Mouse (Mus musculus) heart, postnatal 25 days (tissue): ENCODE results near the gene Clk3. TPM values are rescaled to one million over a fixed set of nuclear protein-coding genes. Genes with fewer than 3 reads are reported as not detected.

ENCODE experiments used
- DNase-seq: peaks from one replicate; pipeline ENCODE4 v3.0.0; 2022; ENCODE audit warnings: low spot score
- intact Hi-C: fragments of 180-260 bp; cut with DNase I; formaldehyde crosslinking; loops from one replicate; pipeline ENCODE4 v1.15.1; 2025
- total RNA-seq, 2 experiments: library from RNA; stranded (reverse); gene quantifications; 2 replicates each; pipeline ENCODE4 v1.2.3; 2021

Gene Clk3
- 10 to 100 TPM; 27.6 to 29.2 TPM for total RNA-seq

GRCm38 (mm10) chr9:57765364-57766351, at the start of gene Clk3:
Gene Clk3 (minus strand): TSS chr9:57765860.
- DNase-seq = peak; percentile 44
- intact Hi-C loops = loop anchor here (2.0 kb wide), 1 partner anchor 67 kb away; no protein-coding TSS in a partner anchor

- intact Hi-C loops = no loop called here
- DNase-seq = no peak
These were observed 49.2 kb upstream of the Clk3 start for GRCm38 (mm10) chr9:57814866-57815265.

- no peak for DNase-seq
These were observed 48.4 kb upstream of the Clk3 start for GRCm38 (mm10) chr9:57814014-57814413.

GRCm38 (mm10) chr9:57811793-57812733, 46.4 kb upstream of the Clk3 start:
- no peak for DNase-seq
- intact Hi-C loops = no loop called here

More at GRCm38 (mm10) chr9:57814014-57814413, 48.4 kb upstream of the Clk3 start:
- intact Hi-C loops = no loop called here

- intact Hi-C loops = no loop called here
- no peak for DNase-seq
These were observed 45.0 kb upstream of the Clk3 start for GRCm38 (mm10) chr9:57810691-57811090.

GRCm38 (mm10) chr9:57808771-57809310, 43.2 kb upstream of the Clk3 start:
- DNase-seq = no peak
- intact Hi-C loops = no loop called here

GRCm38 (mm10) chr9:57807174-57807651, 41.6 kb upstream of the Clk3 start:
- DNase-seq = no peak
- intact Hi-C loops = no loop called here

GRCm38 (mm10) chr9:57806066-57806481, 40.4 kb upstream of the Clk3 start:
- intact Hi-C loops = no loop called here

GRCm38 (mm10) chr9:57805087-57805737, 39.6 kb upstream of the Clk3 start:
- no peak for DNase-seq
- intact Hi-C loops = no loop called here

More at GRCm38 (mm10) chr9:57806066-57806481, 40.4 kb upstream of the Clk3 start:
- DNase-seq = no peak

GRCm38 (mm10) chr9:57803839-57804238, 38.2 kb upstream of the Clk3 start:
- no peak for DNase-seq

GRCm38 (mm10) chr9:57803047-57803446, 37.4 kb upstream of the Clk3 start:
- intact Hi-C loops = no loop called here
- no peak for DNase-seq

More at GRCm38 (mm10) chr9:57803839-57804238, 38.2 kb upstream of the Clk3 start:
- intact Hi-C loops = no loop called here

- intact Hi-C loops = no loop called here
- DNase-seq = no peak
These were observed 34.8 kb upstream of the Clk3 start for GRCm38 (mm10) chr9:57800325-57800975.

- intact Hi-C loops = loop anchor here (2.0 kb wide), 1 partner anchor 32 kb away; no protein-coding TSS in a partner anchor
- peak; percentile 41 for DNase-seq
These were observed 33.1 kb upstream of the Clk3 start for GRCm38 (mm10) chr9:57798725-57799253.

GRCm38 (mm10) chr9:57797456-57797855, 31.8 kb upstream of the Clk3 start:
- DNase-seq = no peak
- intact Hi-C loops = no loop called here

GRCm38 (mm10) chr9:57789733-57790132, 24.1 kb upstream of the Clk3 start:
- DNase-seq = no peak
- intact Hi-C loops = loop anchor here (5.0 kb wide), 1 partner anchor 123 kb away; the partner anchor contains the start of gene Ubl7

GRCm38 (mm10) chr9:57782656-57783055, 17.0 kb upstream of the Clk3 start:
- intact Hi-C loops = no loop called here
- no peak for DNase-seq

GRCm38 (mm10) chr9:57775736-57776135, 10.1 kb upstream of the Clk3 start:
- no peak for DNase-seq
- intact Hi-C loops = no loop called here

- DNase-seq = no peak
- intact Hi-C loops = no loop called here
These were observed 9.4 kb upstream of the Clk3 start for GRCm38 (mm10) chr9:57775026-57775425.
